Mouse (Mus musculus) spleen, postnatal 10 days (tissue): ENCODE data around the gene Hmg20b.
A peak's percentile ranks its signal among the peaks of the same experiment; 100 is the strongest.

Experiments
- DNase-seq, 2 experiments: peaks; one replicate each; pipeline ENCODE4 v3.0.0; 2021 to 2022; ENCODE audit warnings: low spot score in 2 of 2

Hmg20b gene

GRCm38 (mm10) chr10:81305663-81306062 is 44.6 kb downstream of the Hmg20b start:
- DNase-seq, result no peak

GRCm38 (mm10) chr10:81304597-81305238 is 45.6 kb downstream of the Hmg20b start:
- peak in 1 of 2 experiments; percentile 78 for DNase-seq

- no peak for DNase-seq
These were observed 46.5 kb downstream of the Hmg20b start for GRCm38 (mm10) chr10:81303761-81304160.

- DNase-seq, result no peak
These were observed 47.0 kb downstream of the Hmg20b start for GRCm38 (mm10) chr10:81303258-81303657.

GRCm38 (mm10) chr10:81302781-81303218 is 47.5 kb downstream of the Hmg20b start:
- no peak for DNase-seq

GRCm38 (mm10) chr10:81302288-81302687 is 48.0 kb downstream of the Hmg20b start:
- no peak for DNase-seq

- no peak for DNase-seq
These were observed 49.0 kb downstream of the Hmg20b start for GRCm38 (mm10) chr10:81301321-81301720.

- DNase-seq, result no peak
These were observed 49.9 kb downstream of the Hmg20b start for GRCm38 (mm10) chr10:81300352-81300907.

GRCm38 (mm10) chr10:81299585-81300351 is 50.5 kb downstream of the Hmg20b start:
- no peak for DNase-seq

GRCm38 (mm10) chr10:81298369-81299100 is 51.7 kb downstream of the Hmg20b start:
- DNase-seq, result peak in 1 of 2 experiments; percentile 67

GRCm38 (mm10) chr10:81297845-81298244 is 52.4 kb downstream of the Hmg20b start:
- peak in 1 of 2 experiments; percentile 59 for DNase-seq

- peak in 1 of 2 experiments; percentile 64 for DNase-seq
These were observed 53.0 kb downstream of the Hmg20b start for GRCm38 (mm10) chr10:81297246-81297645.
